9 mouse cellular contexts compared by ENCODE assay signal in genomic region chr7:141611711-141612370, GRCm38 (mm10). TPM values are rescaled to one million over a fixed set of nuclear protein-coding genes. Genes with fewer than 3 reads are reported as not detected.
DNase-seq lines count a peak whose midpoint lies in the region; ATAC-seq and TF ChIP-seq lines count a peak whose summit lies in the region.
"Had no signal": no experiment of that assay in that cellular context is flagged by ENCODE, and none has a peak within 500 bp of the region (broad histone marks: within the 10 kb centered on the region; RNA-seq: fewer than 3 reads in every experiment).

No protein-coding gene starts in this region.

- no peaks in the 10 kb centered on the region for H3K9me3 ChIP-seq in hindbrain, embryonic 14.5 days (ENCODE audit: control insufficient read depth, low read length)
- no peaks in the 10 kb centered on the region for H3K9me3 ChIP-seq in hindbrain, embryonic 10.5 days
- H3K9me3 ChIP-seq in heart, postnatal 0 days (replicated peaks; ENCODE audit: control insufficient read depth, low read length) = no peaks in the 10 kb centered on the region
- H3K9me3 ChIP-seq in lung, embryonic 15.5 days = no peaks in the 10 kb centered on the region

- TF ChIP-seq CTCF in heart, postnatal 0 days (IDR thresholded peaks at IDR 0.05; ENCODE audit: low read depth) = no peak
- TF ChIP-seq CTCF in left cerebral cortex, adult 2 months (IDR thresholded peaks at IDR 0.05) = no peak

- no peak overlapping the region for H3K4me2 ChIP-seq in hindbrain, embryonic 14.5 days (replicated peaks)
- no peak overlapping the region for H3K4me2 ChIP-seq in heart, postnatal 0 days (ENCODE audit: low read depth, low read length)
- H3K4me2 ChIP-seq in lung, embryonic 15.5 days = no peak overlapping the region

- no peak for TF ChIP-seq EP300 in heart, postnatal 0 days (IDR thresholded peaks at IDR 0.05; ENCODE audit: low read depth)

- no peaks in the 10 kb centered on the region for H3K4me1 ChIP-seq in hindbrain, embryonic 14.5 days (replicated peaks; ENCODE audit: control insufficient read depth, insufficient read depth, low read length)
- H3K4me1 ChIP-seq in hindbrain, embryonic 10.5 days (replicated peaks) = no peaks in the 10 kb centered on the region
- H3K4me1 ChIP-seq in heart, postnatal 0 days (ENCODE audit: control insufficient read depth, insufficient read depth) = peaks cover 16% of the 10 kb centered on the region
- H3K4me1 ChIP-seq in lung, embryonic 15.5 days = peaks cover 23% of the 10 kb centered on the region

- no peak overlapping the region for H3K4me3 ChIP-seq in hindbrain, embryonic 14.5 days (replicated peaks; ENCODE audit: low read length)
- no peak overlapping the region for H3K4me3 ChIP-seq in hindbrain, embryonic 10.5 days
- no peak overlapping the region for H3K4me3 ChIP-seq in heart, postnatal 0 days (ENCODE audit: low read depth, low read length)
- no peak overlapping the region for H3K4me3 ChIP-seq in lung, embryonic 15.5 days
- no peak overlapping the region for H3K4me3 ChIP-seq in left cerebral cortex, adult 2 months

- 75% methylated on average over 8 of the region's 8 CpGs for WGBS in hindbrain, embryonic 14.5 days
- WGBS in hindbrain, embryonic 10.5 days = 93% methylated on average over 8 of the region's 8 CpGs
- 43% methylated on average over 8 of the region's 8 CpGs for WGBS in heart, postnatal 0 days
- 39% methylated on average over 8 of the region's 8 CpGs for WGBS in lung, embryonic 15.5 days

- H3K36me3 ChIP-seq in hindbrain, embryonic 14.5 days (replicated peaks; ENCODE audit: control insufficient read depth, insufficient read depth) = peaks cover 90% of the 10 kb centered on the region
- peaks cover 94% of the 10 kb centered on the region for H3K36me3 ChIP-seq in hindbrain, embryonic 10.5 days
- peaks cover 72% of the 10 kb centered on the region for H3K36me3 ChIP-seq in heart, postnatal 0 days (replicated peaks; ENCODE audit: control insufficient read depth, insufficient read depth, low read length)
- peaks cover 52% of the 10 kb centered on the region for H3K36me3 ChIP-seq in lung, embryonic 15.5 days

- no peak for DNase-seq in hindbrain, embryonic 14.5 days (ENCODE audit: low spot score)
- DNase-seq in hindbrain, embryonic 10.5 days (ENCODE audit: low spot score) = no peak
- peak; percentile 67 for DNase-seq in adrenal gland, postnatal 14 days
- peak; percentile 44 for DNase-seq in heart, postnatal 0 days (ENCODE audit: low spot score)
- DNase-seq in left cerebral cortex, adult 2 months (ENCODE audit: extremely low spot score in 1 of 2, low spot score in 2 of 2) = no peak
- no peak for DNase-seq in gastrocnemius, adult 8-10 months (ENCODE audit: low spot score in 2 of 2)

- no peak for ATAC-seq in hindbrain, embryonic 14.5 days (ENCODE audit: low FRiP score)
- peak; percentile 44 for ATAC-seq in heart, postnatal 0 days (ENCODE audit: insufficient read depth, low read depth)
- peak; percentile 61; the same call in 1 of the 2 replicates for ATAC-seq in lung, embryonic 15.5 days (ENCODE audit: borderline replicate concordance, extremely low read depth, low FRiP score, low TSS enrichment)
- ATAC-seq in granulocyte monocyte progenitor cell, adult 5-6 weeks (replicated peaks; ENCODE audit: poor library complexity, severe bottlenecking) = no peak

- no peaks in the 10 kb centered on the region for H3K27me3 ChIP-seq in hindbrain, embryonic 14.5 days (ENCODE audit: control insufficient read depth, insufficient read depth, low read length)
- H3K27me3 ChIP-seq in hindbrain, embryonic 10.5 days (ENCODE audit: insufficient read depth, poor library complexity, severe bottlenecking) = no peaks in the 10 kb centered on the region
- H3K27me3 ChIP-seq in heart, postnatal 0 days (ENCODE audit: control insufficient read depth, insufficient read depth, low read length) = no peaks in the 10 kb centered on the region
- no peaks in the 10 kb centered on the region for H3K27me3 ChIP-seq in lung, embryonic 15.5 days

- intact Hi-C loops in left cerebral cortex, adult 2 months (cut with DNase I) = no loop called here

- no peak overlapping the region for H3K9ac ChIP-seq in hindbrain, embryonic 14.5 days
- no peak overlapping the region for H3K9ac ChIP-seq in heart, postnatal 0 days (replicated peaks; ENCODE audit: low read depth, low read length)
- no peak overlapping the region for H3K9ac ChIP-seq in lung, embryonic 15.5 days

- peak overlapping the region; percentile 32; the same call in 1 of the 2 replicates for H3K27ac ChIP-seq in hindbrain, embryonic 14.5 days
- H3K27ac ChIP-seq in hindbrain, embryonic 10.5 days = no peak overlapping the region
- H3K27ac ChIP-seq in heart, postnatal 0 days (ENCODE audit: low read depth) = peak overlapping the region; percentile 71
- H3K27ac ChIP-seq in lung, embryonic 15.5 days = peak overlapping the region; percentile 56
- no peak overlapping the region for H3K27ac ChIP-seq in left cerebral cortex, adult 2 months

RNA-seq across cellular contexts. Expression of gene Muc6, which starts 43.3 kb away (rescaled TPM):
- polyA plus RNA-seq in hindbrain, embryonic 14.5 days (2014; fragmentation: Nextera tagmentation; extraction: Ambion mirVana) = 0.18 and 0.33 TPM in 2 replicates
- 0.12 and 0.26 TPM in 2 replicates for polyA plus RNA-seq in hindbrain, embryonic 10.5 days (2016; fragmentation: Nextera tagmentation; extraction: Ambion mirVana)
- not detected in 2 replicates for total RNA-seq in adrenal gland, postnatal 14 days (2021)
- total RNA-seq in heart, postnatal 0 days (2014; rRNA removed; ENCODE audit: low replicate concordance) = not detected in 2 replicates
- polyA plus RNA-seq in heart, postnatal 0 days (2015; fragmentation: Nextera tagmentation; extraction: Ambion mirVana) = 0.03 and 0.04 TPM in 2 replicates
- 0.07 and 0.11 TPM in 2 replicates for polyA plus RNA-seq in lung, embryonic 15.5 days (2015; fragmentation: Nextera tagmentation; extraction: Ambion mirVana)
- not detected for total RNA-seq in left cerebral cortex, adult 2 months (2021)
- total RNA-seq in granulocyte monocyte progenitor cell, adult 5-6 weeks (2014; fragmentation: Nextera tagmentation) = 0.80 TPM in 1 of 2 replicates, not detected in the other
- not detected in 2 replicates for total RNA-seq in granulocyte monocyte progenitor cell, adult 5-6 weeks (2017)
- total RNA-seq in gastrocnemius, adult 8-10 months (2022) = not detected
- total RNA-seq: neutrophil, adult 5-6 weeks had no signal

RNA-seq across cellular contexts. Expression of gene Ap2a2, which starts 49.9 kb away (rescaled TPM):
- 104 TPM in 2 replicates for polyA plus RNA-seq in hindbrain, embryonic 14.5 days (2014; fragmentation: Nextera tagmentation; extraction: Ambion mirVana)
- polyA plus RNA-seq in hindbrain, embryonic 10.5 days (2016; fragmentation: Nextera tagmentation; extraction: Ambion mirVana) = 105 and 108 TPM in 2 replicates
- total RNA-seq in adrenal gland, postnatal 14 days (2021) = 61.0 and 64.0 TPM in 2 replicates
- 60.4 and 63.3 TPM in 2 replicates for total RNA-seq in heart, postnatal 0 days (2014; rRNA removed; ENCODE audit: low replicate concordance)
- polyA plus RNA-seq in heart, postnatal 0 days (2015; fragmentation: Nextera tagmentation; extraction: Ambion mirVana) = 28.7 and 30.6 TPM in 2 replicates
- 69.1 and 73.4 TPM in 2 replicates for polyA plus RNA-seq in lung, embryonic 15.5 days (2015; fragmentation: Nextera tagmentation; extraction: Ambion mirVana)
- 100 to 1,000 TPM; 191 to 201 TPM for total RNA-seq in left cerebral cortex, adult 2 months (2021)
- 18.9 and 21.0 TPM in 2 replicates for total RNA-seq in granulocyte monocyte progenitor cell, adult 5-6 weeks (2014; fragmentation: Nextera tagmentation)
- total RNA-seq in granulocyte monocyte progenitor cell, adult 5-6 weeks (2017) = 20.2 and 28.4 TPM in 2 replicates
- total RNA-seq in gastrocnemius, adult 8-10 months (2022) = 10 to 100 TPM; 54.7 to 64.8 (median 63.0) TPM

Comparison
In these comparisons a context has a peak if more than half of its experiments do, and no peak if none do; other contexts are left out.
1. H3K27ac ChIP-seq: peak in hindbrain, embryonic 14.5 days (single experiment), heart, postnatal 0 days (single experiment) and lung, embryonic 15.5 days (single experiment); none in hindbrain, embryonic 10.5 days (single experiment) and left cerebral cortex, adult 2 months (single experiment).
2. ATAC-seq: peak in heart, postnatal 0 days (single experiment) and lung, embryonic 15.5 days (single experiment); none in hindbrain, embryonic 14.5 days (single experiment) and granulocyte monocyte progenitor cell, adult 5-6 weeks (single experiment).
3. DNase-seq: peak in adrenal gland, postnatal 14 days (single experiment) and heart, postnatal 0 days (single experiment); none in hindbrain, embryonic 14.5 days (single experiment), hindbrain, embryonic 10.5 days (single experiment), left cerebral cortex, adult 2 months (0 of 2) and gastrocnemius, adult 8-10 months (0 of 2).